Mouse (Mus musculus) hindbrain, embryonic 12.5 days (tissue): ENCODE results near the gene Kcnc3. TPM values are rescaled to one million over a fixed set of nuclear protein-coding genes. Genes with fewer than 3 reads are reported as not detected.

ENCODE experiments used
- ATAC-seq: fragments of 200-750 bp; cut with Nextera tagmentation; 2 replicates; pipeline ENCODE4 v1.8.0; 2017; ENCODE audit warnings: moderate TSS enrichment; ENCODE audit not compliant: low FRiP score
- H3K27ac ChIP-seq: fragments of 300-500 bp; sonication (generic); 2 replicates; pipeline ENCODE4 v1.5.1; 2016; ENCODE audit warnings: mild to moderate bottlenecking
- H3K27me3 ChIP-seq: fragments of 300-500 bp; sonication (generic); 2 replicates; pipeline ENCODE4 v1.6.1; 2016; ENCODE audit warnings: mild to moderate bottlenecking
- H3K36me3 ChIP-seq: fragments of 300-500 bp; sonication (generic); 2 replicates; pipeline ENCODE4 v1.6.1; 2016; ENCODE audit warnings: mild to moderate bottlenecking
- H3K4me1 ChIP-seq: fragments of 300-500 bp; sonication (generic); 2 replicates; pipeline ENCODE4 v1.6.1; 2016
- H3K4me2 ChIP-seq: fragments of 300-500 bp; sonication (generic); replicated peaks from 2 replicates; pipeline ENCODE4 v1.6.1; 2016; ENCODE audit warnings: mild to moderate bottlenecking
- H3K4me3 ChIP-seq: fragments of 300-500 bp; sonication (generic); 2 replicates; pipeline ENCODE4 v1.5.1; 2016; ENCODE audit warnings: mild to moderate bottlenecking
- H3K9ac ChIP-seq: fragments of 300-500 bp; sonication (generic); 2 replicates; pipeline ENCODE4 v1.6.1; 2016; ENCODE audit warnings: mild to moderate bottlenecking, moderate library complexity
- H3K9me3 ChIP-seq: fragments of 300-500 bp; sonication (generic); replicated peaks from 2 replicates; pipeline ENCODE4 v1.6.1; 2016; ENCODE audit warnings: mild to moderate bottlenecking
- WGBS: fragments of 180-500 bp; shearing (Covaris S2); methylation state at CpG from one replicate; pipeline ENCODE4 v1.1.7; 2016; 5-methylcytosine and 5-hydroxymethylcytosine counted together
- polyA plus RNA-seq: library from polyadenylated mRNA; unstranded; fragments of >200 nt; fragmentation: Nextera tagmentation; extraction: Ambion mirVana; gene quantifications from 2 replicates; pipeline ENCODE4 v1.2.1, GENCODE M21; 2016

The Kcnc3 gene
- polyA plus RNA-seq, 1 experiment from 2014 or later = 3.8 TPM

DNA sequence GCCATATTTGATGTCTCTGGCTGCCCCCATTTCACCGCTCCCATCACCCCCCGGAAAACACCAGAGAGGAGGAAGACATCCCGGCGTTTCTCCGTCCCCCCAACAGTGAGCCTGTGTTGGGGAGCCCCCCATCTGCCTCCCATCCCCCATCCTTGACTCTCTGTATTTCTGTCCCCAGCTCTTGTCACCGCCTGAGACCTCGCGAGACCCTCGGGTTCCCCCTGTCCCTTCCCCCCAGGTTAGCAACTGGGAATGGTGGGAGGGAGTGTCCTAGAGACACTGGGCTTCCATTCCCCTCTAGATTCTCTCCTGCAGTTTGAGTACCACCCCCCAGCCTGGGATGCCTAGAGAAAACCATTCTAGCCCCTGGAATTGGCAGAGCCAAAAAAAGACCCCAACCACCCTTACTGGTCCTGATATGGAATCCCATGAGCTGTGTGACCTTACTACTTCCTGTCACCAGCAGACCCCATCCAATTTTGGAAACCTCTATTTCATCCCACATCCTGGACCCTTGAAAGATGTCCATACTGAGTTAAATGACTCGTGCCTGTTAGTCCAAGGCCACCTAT lies 10.3 kb downstream of the Kcnc3 start:
- Histone ChIP-seq H3K4me1 (peaks cover 34% of the 10 kb centered on the region), H3K27ac (no peak overlapping the region), H3K4me3 (no peak overlapping the region), H3K9me3 (0 out of 2 replicates have a peak, but pooled peaks cover 3% of the 10 kb centered on the region), H3K4me2 (no peak overlapping the region), H3K36me3 (no peaks in the 10 kb centered on the region), H3K9ac (no peak overlapping the region), H3K27me3 (peaks cover 46% of the 10 kb centered on the region)
- WGBS = 89% methylated on average over 10 of the region's 10 CpGs
- ATAC-seq = no peak

GRCm38 (mm10) chr7:44601646-44602045 lies 11.2 kb downstream of the Kcnc3 start:
- no peaks in the 10 kb centered on the region for H3K36me3 ChIP-seq
- WGBS = 11% methylated on average over 19 of the region's 19 CpGs
- 0 out of 2 replicates have a peak overlapping the region, but pooled peaks have one; percentile 32 for H3K9ac ChIP-seq
- peaks cover 54% of the 10 kb centered on the region for H3K27me3 ChIP-seq
- H3K4me2 ChIP-seq = peak overlapping the region; percentile 30
- H3K9me3 ChIP-seq = 0 out of 2 replicates have a peak, but pooled peaks cover 3% of the 10 kb centered on the region
- H3K4me1 ChIP-seq = peaks cover 34% of the 10 kb centered on the region
- no peak overlapping the region for H3K4me3 ChIP-seq
- no peak for ATAC-seq
- no peak overlapping the region for H3K27ac ChIP-seq

DNA sequence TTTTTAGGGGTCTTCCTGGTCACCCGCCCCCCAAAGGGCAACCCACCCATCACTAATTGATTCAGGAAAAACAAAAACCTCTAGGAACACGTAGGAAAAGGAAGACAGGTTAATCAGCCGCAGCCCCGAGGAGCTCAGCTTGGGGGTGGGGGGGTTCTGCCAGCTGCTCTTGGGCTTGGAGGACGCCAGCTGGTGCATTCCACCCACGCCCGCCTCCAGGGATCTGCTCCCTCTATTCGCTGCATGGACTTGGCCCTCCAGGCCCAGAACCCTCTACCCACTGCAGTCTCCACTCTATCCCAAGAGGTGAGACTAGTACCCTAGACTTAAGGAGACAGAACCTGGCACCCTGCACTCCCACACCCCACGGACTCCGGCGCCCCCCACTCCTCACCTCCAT lies 12.0 kb downstream of the Kcnc3 start:
- ATAC-seq = peak; percentile 51
- Histone ChIP-seq H3K9ac (no peak overlapping the region), H3K9me3 (0 out of 2 replicates have a peak, but pooled peaks cover 3% of the 10 kb centered on the region), H3K27ac (no peak overlapping the region), H3K4me3 (no peak overlapping the region), H3K36me3 (no peaks in the 10 kb centered on the region), H3K27me3 (peaks cover 62% of the 10 kb centered on the region), H3K4me2 (peak overlapping the region; percentile 29), H3K4me1 (peaks cover 34% of the 10 kb centered on the region)
- WGBS = 13% methylated on average over 11 of the region's 11 CpGs

DNA sequence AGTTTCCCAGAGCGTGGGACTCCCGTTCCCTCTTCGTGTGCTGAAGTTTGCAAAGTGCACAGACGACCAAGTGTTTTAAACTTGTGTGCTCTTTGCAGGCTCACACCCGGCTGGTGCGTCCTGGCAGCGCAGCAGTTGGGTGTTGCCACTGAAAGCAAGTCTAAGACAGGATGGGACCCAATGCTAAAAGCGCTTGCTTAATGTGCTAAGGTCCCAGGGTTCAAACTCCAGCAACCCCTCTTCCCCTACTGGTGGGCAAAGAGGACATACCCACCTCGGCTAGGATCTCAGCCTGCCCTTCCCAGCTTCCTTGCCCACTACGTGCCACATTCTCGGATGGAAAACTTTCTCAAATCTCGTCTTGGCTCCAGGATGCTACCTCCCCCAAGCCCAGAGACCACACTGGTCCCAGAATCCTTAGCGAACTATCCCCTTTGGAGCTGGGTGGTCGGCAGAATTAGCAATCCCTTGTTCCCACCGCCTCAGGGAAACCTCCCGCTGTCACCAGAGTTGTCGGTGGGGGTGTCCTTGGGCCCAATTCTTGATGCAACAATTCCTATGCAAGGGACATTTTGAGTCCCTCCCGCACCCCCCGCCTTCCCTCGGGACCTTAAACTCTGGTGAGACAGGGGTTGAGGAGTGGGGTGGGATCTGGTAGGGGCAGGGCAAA lies 12.9 kb downstream of the Kcnc3 start:
- Histone ChIP-seq H3K9ac (no peak overlapping the region), H3K4me3 (no peak overlapping the region), H3K9me3 (0 out of 2 replicates have a peak, but pooled peaks cover 3% of the 10 kb centered on the region), H3K36me3 (no peaks in the 10 kb centered on the region), H3K4me1 (peaks cover 34% of the 10 kb centered on the region), H3K4me2 (peak overlapping the region; percentile 50), H3K27me3 (peaks cover 70% of the 10 kb centered on the region), H3K27ac (no peak overlapping the region)
- 2% methylated on average over 20 of the region's 20 CpGs for WGBS
- ATAC-seq = no peak

DNA sequence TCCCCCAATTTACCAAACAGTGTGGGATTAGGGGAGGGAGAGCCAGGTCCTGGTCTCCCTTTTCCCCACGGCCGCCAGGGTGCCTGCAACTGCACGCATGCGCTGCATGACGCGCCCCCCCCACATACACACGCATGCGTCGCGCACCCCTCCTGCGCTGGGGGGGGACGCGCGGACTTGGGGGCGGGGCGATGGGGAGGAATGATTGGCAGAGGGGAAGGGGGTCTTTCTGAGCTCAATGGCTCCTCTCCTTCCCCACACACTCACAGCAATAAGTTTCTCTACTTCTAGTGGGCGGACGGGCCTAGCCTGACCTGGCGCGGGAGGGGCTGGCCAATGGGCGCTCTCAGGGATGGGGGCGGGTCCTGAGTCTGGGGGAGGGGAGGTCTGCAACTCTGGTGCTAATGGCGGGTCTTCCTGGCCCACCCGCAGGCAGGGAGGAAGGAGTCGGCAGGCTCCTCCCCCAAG lies 13.7 kb downstream of the Kcnc3 start:
- H3K27ac ChIP-seq = no peak overlapping the region

DNA sequence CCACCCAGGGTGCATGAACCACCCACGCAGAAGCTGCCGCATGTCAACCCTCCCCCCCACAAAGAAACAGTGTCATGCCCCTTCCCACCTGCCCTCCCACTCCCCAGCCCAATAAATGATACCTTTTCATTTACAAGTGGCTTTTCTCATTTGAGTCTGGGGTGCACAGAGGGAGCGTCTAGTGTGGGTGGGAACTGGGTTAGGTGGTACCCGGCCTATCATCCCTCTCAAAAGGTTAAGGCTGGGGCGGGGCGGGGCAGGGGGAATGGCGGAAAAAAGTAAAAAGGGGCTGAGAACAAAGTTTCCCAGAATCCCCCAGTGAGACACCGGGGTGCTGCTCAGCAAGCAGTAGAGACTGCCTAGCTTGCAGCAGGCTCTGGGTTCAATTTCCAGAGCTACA lies 14.2 kb downstream of the Kcnc3 start:
- H3K4me1 ChIP-seq = peaks cover 34% of the 10 kb centered on the region
- ATAC-seq = no peak
- WGBS = 1% methylated on average over 8 of the region's 8 CpGs

More for the DNA sequence above, 13.7 kb downstream of the Kcnc3 start:
- peak overlapping the region; percentile 23; the same call in 1 of the 2 replicates for H3K9ac ChIP-seq
- ATAC-seq = peak; percentile 57
- peak overlapping the region; percentile 50 for H3K4me2 ChIP-seq
- peaks cover 34% of the 10 kb centered on the region for H3K4me1 ChIP-seq
- 0 out of 2 replicates have a peak, but pooled peaks cover 3% of the 10 kb centered on the region for H3K9me3 ChIP-seq
- H3K27me3 ChIP-seq = peaks cover 70% of the 10 kb centered on the region
- peak overlapping the region; percentile 28 for H3K4me3 ChIP-seq
- WGBS = 2% methylated on average over 16 of the region's 25 CpGs
- H3K36me3 ChIP-seq = no peaks in the 10 kb centered on the region

DNA sequence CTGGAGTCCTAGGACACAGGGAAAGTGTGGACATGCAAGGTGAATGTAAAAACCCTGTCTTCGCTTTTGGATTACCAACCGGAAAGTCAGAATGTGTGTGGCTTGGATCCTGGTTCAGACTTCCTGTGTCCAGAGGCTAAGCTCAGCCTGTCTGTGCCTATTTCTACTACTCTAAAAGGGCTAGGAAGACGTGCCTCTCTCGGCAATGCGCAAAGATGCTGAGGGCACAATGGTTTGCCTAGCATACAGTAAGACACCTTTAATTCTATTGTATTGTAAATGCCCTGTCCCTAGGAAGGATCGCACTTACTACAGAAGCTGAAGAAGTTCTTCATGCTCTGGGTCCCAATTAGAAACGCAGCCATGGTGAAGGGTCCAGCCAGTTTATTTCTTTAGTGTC lies 15.0 kb downstream of the Kcnc3 start:
- ATAC-seq = no peak
- H3K36me3 ChIP-seq = no peaks in the 10 kb centered on the region
- WGBS = 42% methylated on average over 7 of the region's 7 CpGs
- 0 out of 2 replicates have a peak, but pooled peaks cover 3% of the 10 kb centered on the region for H3K9me3 ChIP-seq
- no peak overlapping the region for H3K4me3 ChIP-seq
- peaks cover 34% of the 10 kb centered on the region for H3K4me1 ChIP-seq
- no peak overlapping the region for H3K9ac ChIP-seq
- peaks cover 70% of the 10 kb centered on the region for H3K27me3 ChIP-seq
- no peak overlapping the region for H3K4me2 ChIP-seq
- no peak overlapping the region for H3K27ac ChIP-seq

More for the DNA sequence above, 14.2 kb downstream of the Kcnc3 start:
- Histone ChIP-seq H3K4me2 (peak overlapping the region; percentile 50), H3K9ac (no peak overlapping the region), H3K27ac (no peak overlapping the region), H3K27me3 (peaks cover 70% of the 10 kb centered on the region), H3K36me3 (no peaks in the 10 kb centered on the region), H3K4me3 (peak overlapping the region; percentile 28), H3K9me3 (0 out of 2 replicates have a peak, but pooled peaks cover 3% of the 10 kb centered on the region)

DNA sequence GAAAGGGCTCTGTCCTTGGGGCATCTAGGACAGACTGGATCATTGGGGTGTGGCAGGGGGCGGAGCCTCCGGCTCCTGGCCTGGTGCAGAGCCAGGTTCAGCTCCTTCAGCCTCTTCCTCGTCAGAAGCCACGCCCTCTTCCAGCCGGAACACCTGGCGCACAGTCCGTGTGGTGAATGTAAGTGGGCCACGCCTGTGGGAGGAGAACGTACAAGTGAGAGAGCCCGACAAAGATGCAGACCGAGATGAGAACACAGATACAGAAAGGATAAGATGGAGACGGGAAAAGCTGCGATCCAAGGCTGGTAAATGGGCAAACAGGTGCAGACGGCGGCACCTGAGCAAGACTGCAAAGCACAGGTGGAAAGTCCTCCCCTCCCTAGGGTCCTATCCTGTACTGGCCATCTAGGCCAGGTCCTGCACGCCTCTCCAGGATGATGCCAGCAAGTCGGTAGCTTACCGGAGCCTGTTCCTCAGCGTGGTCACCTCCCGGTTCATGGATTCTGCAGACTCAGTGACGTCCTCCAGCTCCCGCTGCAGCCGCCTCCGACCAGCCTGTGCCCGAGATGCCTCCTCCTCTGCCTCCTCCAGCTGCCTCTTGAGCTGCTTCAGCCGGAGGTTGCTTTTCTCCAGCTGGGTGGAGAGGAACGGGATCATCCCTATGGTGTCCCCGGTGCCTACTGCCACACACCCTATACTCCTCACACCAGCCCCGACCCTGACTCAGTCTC lies 15.9 kb downstream of the Kcnc3 start:
- no peak for ATAC-seq
- Histone ChIP-seq H3K27me3 (peaks cover 61% of the 10 kb centered on the region), H3K4me3 (no peak overlapping the region), H3K9me3 (0 out of 2 replicates have a peak, but pooled peaks cover 3% of the 10 kb centered on the region), H3K9ac (no peak overlapping the region), H3K4me1 (peaks cover 31% of the 10 kb centered on the region), H3K27ac (no peak overlapping the region), H3K4me2 (no peak overlapping the region), H3K36me3 (no peaks in the 10 kb centered on the region)
- 10% methylated on average over 29 of the region's 29 CpGs for WGBS

DNA sequence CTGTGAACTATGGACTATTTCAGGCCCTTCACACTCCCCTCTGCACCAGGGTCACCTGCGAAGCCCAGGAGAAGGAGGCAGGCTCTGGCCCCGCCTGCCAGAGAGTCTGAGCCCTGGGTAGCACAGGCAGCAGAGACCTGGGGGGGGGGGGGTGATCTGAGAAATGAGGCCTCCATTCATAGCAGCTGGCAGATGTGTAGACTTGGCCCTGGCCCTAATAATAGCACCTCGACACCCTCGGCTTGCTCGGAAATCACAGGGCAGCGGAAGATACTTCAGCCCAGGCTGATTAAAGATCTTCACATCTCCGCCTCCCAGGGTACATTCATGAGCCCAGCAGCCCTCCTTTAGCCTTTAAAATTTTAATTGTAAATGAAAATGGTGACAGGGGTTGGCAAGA lies 21.7 kb downstream of the Kcnc3 start:
- H3K9me3 ChIP-seq = no peaks in the 10 kb centered on the region
- ATAC-seq = no peak
- H3K27me3 ChIP-seq = peaks cover 40% of the 10 kb centered on the region
- no peaks in the 10 kb centered on the region for H3K36me3 ChIP-seq
- no peak overlapping the region for H3K9ac ChIP-seq
- H3K27ac ChIP-seq = no peak overlapping the region
- peaks cover 3% of the 10 kb centered on the region; the same call in 1 of the 2 replicates for H3K4me1 ChIP-seq
- H3K4me3 ChIP-seq = no peak overlapping the region
- no peak overlapping the region for H3K4me2 ChIP-seq
- 82% methylated on average over 7 of the region's 7 CpGs for WGBS

GRCm38 (mm10) chr7:44614041-44614688 lies 23.7 kb downstream of the Kcnc3 start:
- Histone ChIP-seq H3K9ac (no peak overlapping the region), H3K27ac (no peak overlapping the region), H3K9me3 (no peaks in the 10 kb centered on the region), H3K4me3 (no peak overlapping the region), H3K4me2 (peak overlapping the region; percentile 24), H3K27me3 (peaks cover 30% of the 10 kb centered on the region), H3K36me3 (no peaks in the 10 kb centered on the region), H3K4me1 (peaks cover 3% of the 10 kb centered on the region; the same call in 1 of the 2 replicates)
- 8% methylated on average over 20 of the region's 20 CpGs for WGBS
- ATAC-seq = no peak

DNA sequence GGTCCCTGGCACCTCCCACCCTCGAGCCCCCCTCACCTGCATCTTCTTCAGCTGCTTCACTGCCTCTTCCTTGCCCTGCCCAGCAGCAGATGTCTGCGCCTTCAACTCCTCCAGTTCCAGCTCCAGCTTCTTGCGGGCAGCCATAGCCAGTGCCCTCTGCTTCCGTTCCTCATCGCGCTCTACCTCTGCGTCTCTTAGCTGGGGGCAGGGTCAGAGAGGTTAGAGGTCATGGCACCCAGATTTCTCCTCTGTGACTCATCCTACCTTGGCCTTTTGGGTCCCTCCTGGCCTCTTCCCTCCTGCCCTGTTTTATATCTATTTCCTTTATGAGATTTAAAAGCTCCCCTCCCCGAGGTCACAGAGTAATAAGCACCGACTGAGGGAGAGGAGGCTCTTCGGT lies 24.8 kb downstream of the Kcnc3 start:
- Histone ChIP-seq H3K9ac (no peak overlapping the region), H3K27me3 (peaks cover 30% of the 10 kb centered on the region), H3K36me3 (no peaks in the 10 kb centered on the region), H3K27ac (no peak overlapping the region), H3K9me3 (0 out of 2 replicates have a peak, but pooled peaks cover 5% of the 10 kb centered on the region), H3K4me1 (peaks cover 3% of the 10 kb centered on the region; the same call in 1 of the 2 replicates), H3K4me3 (no peak overlapping the region), H3K4me2 (0 out of 2 replicates have a peak overlapping the region, but pooled peaks have one; percentile 2)
- 14% methylated on average over 10 of the region's 10 CpGs for WGBS
- no peak for ATAC-seq
